Mouse (Mus musculus) layer of hippocampus, postnatal 36 days (tissue): ENCODE data around the gene Cdyl. TPM values are rescaled to one million over a fixed set of nuclear protein-coding genes. Genes with fewer than 3 reads are reported as not detected.

Source experiments
- DNase-seq, 2 experiments: peaks; one replicate each; pipeline ENCODE4 v3.0.0; 2022
- total RNA-seq, 2 experiments: library from RNA; stranded (reverse); gene quantifications; 2 replicates each; pipeline ENCODE4 v1.2.3; 2021

The Cdyl gene
- total RNA-seq, result 10 to 100 TPM; 24.6 to 27.8 TPM

DNA sequence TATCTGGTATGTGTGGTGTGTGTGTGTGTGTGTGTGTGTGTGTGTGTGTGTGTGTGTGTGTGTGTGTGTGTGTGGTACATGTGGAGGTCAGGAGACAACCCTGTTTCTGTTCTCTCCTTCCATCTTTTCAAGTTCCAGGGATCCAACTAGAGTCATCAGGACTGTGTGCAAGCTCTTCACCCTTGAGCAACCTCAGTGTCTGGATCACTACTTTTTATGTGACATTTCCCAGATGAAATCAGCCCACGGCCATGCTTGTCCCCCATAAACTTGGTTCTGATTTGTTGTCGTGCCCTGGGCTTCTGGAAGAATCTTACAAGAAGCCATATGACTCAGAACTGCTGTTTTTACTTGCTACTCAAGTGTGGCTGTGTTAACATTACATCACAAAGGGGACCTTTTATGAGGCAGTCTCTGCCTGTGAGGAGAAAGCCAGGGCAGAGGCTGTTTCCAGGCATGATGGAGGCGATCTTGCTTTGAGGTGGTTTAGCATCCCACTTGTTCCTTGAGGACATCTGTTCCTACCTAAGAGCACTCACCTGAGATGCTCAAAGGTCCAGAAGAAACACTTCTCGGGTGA is at the start of gene Cdyl:
Gene Cdyl, plus strand, starts transcription at position 428 of the 580 bp plus-strand sequence.
- DNase-seq, result no peak

DNA sequence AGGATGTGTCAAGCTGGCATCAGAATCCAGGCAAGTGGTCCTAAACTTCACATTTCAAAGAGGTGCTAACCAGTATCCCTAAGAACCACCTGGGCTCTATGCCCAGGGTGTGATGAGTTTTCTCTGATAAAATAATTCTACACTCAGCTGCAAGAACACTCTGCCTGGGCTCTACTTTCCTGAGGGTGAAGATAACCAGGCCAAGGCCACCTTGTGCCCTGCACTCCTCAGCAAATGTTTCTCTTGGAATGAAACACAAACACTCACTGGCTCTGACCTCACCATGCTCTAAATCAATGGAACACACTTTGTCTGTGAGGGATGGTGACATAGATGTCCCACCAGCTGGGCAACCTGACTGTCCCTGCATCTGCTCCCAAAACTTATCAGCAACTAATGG is 48.9 kb upstream of the Cdyl start:
- DNase-seq, result no peak

DNA sequence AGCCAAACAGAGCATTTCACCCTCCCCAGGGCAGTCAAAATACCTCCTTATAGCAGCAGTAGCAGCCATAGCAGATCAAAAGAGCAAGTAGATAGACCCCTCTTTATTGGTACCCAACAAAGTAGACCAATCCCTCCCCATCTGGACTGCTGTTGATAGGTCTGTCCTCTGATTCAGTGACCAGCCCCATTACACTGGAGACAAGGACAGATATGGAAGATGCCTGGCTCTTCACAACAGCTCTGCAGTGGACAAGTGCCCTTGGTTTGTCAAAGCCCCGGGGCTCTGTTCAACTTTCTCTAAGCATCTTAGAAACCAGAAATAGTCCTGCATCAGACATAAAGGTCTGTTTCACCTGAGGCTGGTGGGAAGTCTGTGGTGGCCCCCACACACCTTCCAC is 47.1 kb upstream of the Cdyl start:
- no peak for DNase-seq

DNA sequence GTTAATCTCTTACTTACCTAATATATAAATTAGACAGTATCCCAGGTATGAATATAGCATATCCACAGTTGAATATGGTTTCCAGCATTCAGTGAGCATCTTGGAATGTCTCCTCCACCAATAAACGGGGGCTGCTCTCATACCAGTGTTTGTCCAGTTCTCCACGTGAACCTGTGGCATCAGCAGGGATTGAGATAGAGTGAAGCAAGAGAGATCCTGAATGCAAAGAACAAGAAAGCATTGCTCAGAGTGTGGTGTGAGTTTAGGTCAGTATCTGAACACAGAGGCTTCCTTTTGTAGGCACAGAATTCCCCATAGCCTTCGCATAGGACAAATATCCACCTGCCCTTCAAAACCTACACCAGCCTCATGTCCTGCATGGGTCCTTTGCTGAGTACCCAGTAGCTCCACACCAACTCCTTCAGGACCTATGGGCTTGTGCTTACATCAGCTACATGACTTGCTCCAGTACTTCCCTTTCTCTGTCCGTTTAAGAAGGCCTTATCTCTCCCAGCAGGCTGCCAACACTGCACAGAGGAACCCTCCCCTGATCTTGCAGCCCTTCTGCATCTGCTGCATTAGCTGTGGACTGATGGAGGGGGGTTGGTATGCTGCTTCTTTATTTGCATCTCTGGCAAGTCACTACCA is 44.7 kb upstream of the Cdyl start:
- no peak for DNase-seq

DNA sequence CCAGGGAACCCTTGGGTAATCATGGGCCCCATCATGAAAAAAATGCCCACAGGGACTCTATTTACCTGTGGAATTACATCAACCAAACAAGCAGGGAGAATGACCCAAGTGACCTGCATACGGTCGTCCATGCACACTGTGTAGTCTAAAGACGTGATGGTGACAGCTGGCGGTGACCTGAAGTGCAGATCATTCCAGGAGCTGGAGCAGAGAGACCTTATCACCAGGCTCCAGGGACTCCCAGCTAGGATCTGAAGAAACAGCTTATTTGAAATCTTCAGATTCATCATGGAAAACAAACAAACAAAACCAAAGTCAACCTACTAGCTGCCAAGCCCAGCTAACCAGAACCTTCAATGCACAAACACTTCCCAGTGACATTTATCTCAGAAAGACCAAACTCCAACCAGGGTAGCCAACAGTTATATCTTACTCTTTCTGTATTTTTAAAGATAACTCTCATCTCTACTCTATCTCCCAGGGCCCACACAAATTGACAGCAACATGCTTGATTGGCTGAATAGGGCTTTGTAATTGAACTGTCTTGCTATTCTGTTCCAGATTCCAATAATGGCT is 43.0 kb upstream of the Cdyl start:
- DNase-seq, result no peak

DNA sequence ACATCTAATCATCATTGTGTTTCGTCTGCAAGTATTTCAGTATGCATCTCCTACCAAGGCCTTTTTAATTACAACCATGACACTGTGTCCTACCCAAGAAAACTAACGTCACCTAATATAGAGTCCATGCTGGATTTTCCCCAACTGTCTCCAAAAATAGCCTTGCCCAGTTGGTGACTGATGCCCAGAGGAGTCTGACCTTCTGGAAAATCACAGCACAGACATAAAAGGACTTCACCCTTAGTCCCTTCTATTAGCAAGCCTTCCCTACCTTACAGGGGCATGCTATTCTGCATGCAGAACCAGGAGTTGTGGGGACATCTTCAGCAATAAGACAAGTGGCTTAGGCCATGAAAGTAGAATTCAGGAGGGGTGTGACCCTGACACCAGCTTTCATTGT is 40.3 kb upstream of the Cdyl start:
- DNase-seq, result no peak

DNA sequence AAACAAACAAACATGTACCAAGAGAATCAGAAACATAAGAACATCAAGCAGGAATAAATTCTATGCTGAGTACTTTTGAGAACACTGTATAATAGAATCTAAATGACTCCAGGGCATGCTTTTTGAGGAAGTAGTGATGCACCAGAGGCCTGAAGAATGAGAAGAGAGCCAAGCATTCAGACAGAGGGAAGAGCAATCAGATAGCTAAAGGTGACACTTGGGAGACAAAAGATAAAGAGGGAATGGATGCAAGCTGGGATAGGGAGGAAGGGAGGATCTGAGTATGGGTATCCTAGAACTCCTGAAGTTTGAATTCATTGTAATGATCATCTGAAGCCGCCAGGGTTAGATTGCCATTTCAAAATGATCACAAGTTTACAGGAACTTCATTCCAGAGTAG is 38.9 kb upstream of the Cdyl start:
- DNase-seq, result no peak

DNA sequence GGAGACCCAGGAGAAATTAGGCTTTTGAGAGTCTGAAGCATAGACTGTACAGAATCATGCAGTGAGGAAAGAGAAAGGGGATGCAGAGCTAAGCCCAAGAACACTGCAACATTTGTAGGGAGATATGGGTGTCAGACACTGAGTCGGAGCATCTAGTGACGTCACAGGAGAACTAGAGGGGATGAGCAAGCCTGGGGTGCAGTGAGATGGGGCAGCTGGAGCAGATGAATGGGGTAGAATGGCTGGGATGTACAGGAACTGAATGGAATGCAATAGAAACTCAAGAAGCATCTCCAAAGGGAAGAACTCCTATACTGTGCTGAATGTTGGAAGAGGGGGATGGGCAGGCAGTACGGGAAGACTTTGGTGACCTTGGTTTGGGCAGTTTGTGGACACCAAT is 34.8 kb upstream of the Cdyl start:
- DNase-seq, result no peak

DNA sequence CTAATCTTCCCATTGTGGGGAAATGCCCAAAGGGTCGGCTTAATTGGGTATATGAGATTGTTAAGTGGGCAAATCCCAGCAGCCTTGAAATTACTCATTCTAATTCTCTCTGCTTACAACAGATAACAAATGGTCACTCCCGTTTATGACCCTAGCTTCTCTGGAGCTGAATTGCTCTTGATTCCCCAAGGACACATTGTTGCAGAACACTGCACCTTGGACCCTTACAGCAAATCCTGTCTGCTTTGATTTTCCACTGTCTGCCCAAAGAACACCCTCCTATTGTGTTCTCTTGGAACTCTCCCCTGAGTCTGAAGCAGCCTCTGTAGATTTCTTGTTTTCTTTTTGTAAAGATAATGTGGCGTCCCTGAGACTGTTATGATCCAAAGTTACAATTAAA is 34.1 kb upstream of the Cdyl start:
- no peak for DNase-seq

DNA sequence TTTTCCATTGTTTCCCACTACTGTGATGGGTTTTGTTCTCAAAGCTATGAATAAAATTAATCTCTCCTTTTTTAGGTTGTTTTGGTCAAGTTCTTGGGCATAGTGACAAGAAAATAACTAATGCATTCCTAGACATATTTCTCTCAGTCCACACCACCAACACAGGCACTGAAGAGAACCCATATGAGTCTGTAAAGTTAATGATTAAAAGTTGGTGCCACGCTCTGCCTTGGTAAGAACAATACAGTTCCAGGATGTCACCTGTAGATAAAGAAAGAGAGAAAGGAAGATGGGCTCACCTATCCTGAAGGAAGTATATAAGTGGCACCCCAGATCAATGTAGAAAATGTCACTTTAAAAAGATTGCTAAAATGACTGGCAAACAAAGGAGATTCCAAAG is 32.3 kb upstream of the Cdyl start:
- DNase-seq, result no peak

DNA sequence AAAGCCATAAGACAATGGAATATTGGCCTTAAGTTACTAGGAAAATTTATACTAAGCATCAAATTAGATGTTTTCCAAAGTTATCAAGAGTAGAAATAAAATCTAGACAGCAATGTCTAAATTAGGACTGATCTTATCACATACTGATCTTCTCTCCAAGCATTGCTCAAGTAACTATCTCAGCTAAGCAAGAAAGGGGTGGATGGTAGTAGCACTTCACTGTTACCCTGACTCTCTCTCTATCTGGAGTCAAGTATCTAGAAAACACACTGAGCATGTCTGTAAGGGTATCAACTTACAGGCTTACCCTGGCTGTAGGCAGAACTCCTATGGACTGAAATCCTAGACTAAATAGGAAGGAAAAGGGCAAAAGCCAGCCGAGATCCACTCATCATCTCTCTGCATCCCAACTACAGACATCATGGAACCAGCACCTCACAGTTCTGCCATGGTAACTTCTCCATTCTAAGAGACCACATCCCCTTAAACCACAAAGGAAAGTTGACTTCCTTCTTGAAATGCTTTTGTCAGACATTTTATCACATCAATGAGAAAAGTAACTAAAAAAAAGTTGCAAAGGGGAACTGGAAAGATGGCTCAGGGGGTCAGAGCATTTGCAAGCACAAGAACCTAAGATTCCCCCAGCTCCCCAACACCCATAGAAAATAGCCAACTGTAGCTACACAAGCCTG is 12.4 kb upstream of the Cdyl start:
- DNase-seq, result no peak

DNA sequence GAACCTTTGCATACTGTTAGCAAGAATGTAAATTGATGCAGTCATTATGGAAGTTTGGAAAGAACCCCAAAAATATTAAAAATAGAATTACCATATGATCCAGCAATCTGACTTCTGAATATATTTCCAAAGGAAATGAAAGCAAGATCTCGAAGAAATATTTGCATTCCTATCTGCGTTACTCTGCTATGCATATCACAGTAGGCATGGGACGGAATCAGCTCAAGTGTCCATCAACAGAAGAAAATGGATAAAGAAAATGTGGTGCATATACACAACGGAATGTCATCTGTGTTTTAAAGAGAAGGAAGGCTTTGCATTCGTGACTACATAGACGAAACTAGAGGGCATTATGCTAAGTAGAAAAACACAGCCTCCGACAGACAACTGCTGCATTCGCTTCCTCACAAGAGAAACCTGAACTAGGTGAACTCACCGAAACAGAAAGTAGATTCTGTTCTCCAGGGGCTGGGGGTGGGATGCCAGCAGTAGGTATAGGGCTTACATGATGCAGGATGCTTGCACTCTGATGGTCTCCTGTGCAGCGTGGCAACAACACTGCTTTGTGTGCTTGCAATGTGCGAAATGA is 9.3 kb upstream of the Cdyl start:
- DNase-seq, result no peak

DNA sequence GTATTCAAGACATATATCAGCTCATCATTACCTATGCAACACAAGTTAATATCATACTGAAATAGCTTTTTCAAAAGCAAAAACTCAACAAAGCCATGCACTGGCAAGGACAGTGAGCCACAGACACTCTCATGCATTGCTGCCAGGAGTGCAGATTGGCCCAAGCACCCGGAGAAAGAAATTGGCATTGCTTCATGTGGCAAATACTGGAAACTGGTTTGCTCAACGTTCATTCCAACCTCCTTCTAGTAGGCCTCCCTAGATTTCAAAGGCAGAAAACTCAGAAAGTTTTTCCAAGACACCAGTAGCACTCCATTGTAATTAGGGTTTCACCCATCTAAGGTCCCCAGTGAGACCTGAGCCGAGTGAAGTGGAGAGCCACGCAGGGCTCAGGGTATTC is 6.8 kb upstream of the Cdyl start:
- DNase-seq, result no peak

DNA sequence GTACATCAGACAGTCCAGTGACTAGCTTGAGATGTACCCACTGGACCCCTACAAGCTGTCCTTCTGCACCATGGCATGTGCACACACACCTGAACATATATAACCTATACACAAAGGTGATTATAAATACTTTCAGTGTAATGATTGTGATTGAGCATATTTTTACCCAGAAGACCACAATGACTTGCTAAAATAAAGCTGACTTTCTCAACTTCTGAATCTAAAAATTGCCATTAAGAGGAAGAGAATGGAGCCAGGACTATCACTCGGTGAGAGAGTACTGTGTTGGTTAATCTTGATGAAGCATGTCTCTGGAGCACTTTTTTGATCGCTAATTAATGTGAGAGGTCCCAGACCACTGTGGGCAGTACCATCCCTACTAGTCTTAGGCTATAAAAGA is 2.8 kb upstream of the Cdyl start:
- DNase-seq, result no peak

DNA sequence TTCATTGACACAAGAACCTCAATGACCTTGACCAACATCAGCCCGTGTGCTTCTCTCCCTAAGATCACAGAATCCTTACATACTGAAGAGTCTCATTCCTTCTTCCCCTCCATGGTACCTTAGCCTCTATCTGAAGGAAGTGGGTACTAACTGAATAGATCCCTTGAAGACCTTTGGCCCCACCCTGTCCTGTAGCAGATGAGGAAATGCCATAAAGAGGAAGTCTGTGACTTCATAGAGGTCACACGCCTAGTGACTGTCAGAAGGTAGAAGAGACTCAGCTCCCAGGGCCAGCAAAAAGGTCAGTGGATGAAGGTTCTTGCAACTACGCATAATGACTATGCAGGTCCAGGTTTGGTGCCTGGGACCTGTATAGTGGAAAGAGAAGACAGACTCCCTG is 5.8 kb downstream of the Cdyl start:
- no peak for DNase-seq

DNA sequence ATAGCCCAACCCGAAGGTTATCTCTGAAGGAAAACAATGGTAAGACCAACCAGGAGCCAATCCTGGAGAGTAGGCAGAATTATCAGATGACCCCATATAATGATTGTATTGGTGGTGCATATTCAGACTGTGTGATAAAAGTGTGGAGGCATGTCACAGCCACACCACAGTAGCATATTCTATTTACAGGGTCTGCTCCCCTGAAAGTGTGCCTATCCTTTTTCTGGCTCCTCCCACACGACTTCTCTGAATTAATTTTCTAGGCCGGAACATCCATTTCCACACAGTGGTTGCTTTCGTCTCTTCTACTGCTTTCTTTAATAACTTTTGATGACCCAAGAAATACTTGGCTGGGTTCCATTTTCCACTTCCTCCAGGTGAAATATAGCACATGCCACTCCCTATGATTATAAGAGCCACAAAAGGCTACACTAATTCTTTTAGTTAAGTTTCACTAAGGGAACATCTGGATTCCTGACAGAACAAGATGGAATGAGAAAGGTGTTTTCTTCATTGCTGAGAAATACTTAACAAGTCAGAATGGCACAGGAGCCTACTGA is 10.4 kb downstream of the Cdyl start:
- no peak for DNase-seq

DNA sequence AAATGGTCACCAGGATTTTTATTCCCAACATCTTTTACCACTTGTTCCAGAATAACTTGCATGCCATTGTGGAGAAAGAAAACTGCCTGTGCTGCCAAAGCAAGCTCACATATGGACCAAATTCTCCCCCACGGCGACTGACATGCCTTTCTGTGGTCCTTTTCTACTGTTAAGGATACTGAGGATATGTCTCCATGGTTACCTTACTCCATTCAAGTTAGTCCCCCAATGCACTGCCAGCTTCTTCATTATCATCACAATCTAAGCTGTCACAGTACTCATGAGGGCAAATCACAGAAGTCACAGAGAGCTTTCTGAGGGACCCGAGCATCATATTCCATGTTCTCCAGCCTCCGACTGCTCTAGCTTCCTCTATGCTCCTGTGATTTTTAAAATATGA is 11.2 kb downstream of the Cdyl start:
- no peak for DNase-seq

DNA sequence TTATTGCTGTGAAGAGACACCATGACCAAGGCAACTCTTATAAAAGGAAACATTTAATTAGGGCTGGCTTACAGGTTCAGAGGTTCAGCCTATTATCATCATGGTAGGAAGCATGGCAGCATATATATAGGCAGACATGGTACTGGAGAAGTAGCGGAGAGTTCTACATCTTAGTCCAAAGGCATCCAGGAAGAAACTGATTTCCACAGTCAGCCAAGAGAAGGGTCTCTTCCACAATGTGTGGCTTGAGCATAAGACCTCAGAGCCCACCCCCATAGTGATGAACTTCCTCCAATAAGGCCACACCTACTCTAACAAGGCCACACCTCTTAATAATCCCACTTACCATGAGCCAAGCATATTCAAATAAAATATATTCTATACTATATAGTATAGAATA is 17.3 kb downstream of the Cdyl start:
- DNase-seq, result no peak

DNA sequence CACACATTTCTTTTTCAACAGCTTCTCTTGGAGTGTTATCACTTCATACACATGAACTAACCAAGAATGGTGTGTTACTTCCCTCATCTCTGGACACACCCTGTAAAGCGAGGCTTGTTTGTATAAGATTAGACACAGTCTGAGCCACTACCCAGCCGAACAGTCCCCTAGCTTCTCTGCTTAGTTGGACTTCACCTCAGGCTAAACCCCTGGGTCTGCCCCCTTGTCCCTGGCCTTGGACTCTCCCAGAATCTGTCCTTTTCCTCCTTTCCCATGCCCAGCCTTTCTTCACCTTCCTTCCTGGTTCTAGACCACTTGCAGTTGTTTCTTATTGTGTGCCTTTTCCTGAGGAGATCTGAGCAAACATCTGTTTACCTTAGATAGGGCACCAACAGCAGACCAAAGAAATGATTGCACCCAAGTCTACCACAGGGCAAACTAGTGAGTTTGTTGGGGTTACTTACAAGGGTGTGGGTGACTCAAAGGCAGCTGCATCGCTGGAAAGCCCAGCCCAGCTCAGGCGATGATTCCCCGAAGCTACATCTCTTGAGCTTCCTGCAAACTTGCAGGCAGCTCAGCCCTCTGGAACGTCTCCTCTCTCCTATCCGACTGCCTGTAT is 17.9 kb downstream of the Cdyl start:
- DNase-seq, result no peak

DNA sequence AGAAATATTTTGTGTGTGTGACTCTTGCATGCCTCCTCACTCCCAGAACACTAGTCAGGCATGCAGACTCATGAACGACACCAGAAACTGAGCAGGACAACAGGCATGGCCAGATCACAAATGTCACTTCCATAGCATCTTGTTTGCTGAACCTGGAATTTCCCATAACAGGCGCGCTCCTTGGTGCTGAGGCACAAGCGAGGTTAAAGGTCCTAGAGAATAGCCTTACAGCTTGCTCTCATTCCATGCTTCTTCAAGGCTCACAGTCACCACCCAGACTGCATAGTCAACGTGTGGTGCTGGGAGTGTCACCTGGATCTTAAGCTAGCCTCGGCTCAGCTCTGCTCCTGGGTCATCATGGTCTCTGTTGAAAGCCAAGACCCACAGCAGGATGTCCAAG is 19.1 kb downstream of the Cdyl start:
- DNase-seq, result no peak

DNA sequence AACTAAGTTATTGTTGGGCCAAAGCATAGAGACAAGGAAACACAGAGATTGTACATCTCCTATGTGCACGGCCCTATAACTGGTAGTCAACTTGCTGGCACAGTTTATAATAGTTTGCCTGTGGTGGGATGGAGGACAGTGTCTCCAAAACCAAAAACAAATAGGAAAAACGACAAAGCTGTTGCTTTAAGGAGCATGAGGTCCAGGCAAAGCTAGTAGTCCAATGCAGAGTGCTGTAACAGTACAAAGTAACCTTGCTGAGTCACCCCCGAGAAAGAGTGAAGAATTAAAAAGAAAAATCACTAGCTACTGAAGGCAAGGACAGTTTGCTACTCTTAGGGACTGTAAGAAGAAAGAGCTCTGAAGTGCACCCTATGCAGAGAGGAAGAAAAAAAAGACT is 21.7 kb downstream of the Cdyl start:
- DNase-seq, result no peak

DNA sequence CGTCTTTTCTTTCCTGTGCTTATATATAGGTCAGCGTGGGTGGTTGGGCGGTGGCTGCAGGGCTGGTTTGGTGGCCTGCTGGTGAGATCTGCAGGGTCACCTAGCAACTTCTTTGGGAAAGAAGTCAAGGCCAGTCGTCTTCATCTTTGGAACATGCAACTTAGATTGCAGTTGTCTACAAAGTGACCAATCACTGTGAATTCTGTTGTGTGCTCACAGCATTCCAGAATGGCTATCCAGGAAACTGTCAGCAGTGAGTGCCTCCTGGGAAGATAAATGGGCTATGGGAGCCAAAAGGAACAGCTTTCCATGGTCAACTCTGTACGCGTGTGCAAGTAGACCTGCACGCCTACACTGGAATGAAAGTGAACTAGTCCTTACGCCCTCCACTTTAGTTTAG is 26.6 kb downstream of the Cdyl start:
- no peak for DNase-seq

DNA sequence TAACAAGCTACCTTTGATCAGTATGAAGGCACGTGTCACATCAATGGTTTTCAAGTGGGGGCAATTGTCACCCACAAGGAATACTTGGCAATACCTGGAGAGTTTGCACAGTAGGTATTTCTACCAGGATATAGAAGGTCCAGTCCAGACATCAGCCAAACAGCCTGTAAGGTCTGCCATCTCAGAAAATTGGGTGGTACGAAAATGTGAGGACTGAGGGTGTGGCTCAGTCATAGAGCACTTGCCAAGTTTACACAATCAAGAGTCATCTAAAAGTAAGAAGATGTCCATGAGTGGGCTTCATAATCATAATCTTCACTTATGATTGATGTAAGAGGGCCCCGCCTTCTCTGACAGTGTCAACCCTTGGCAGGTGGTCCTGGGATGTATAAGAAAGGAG is 29.9 kb downstream of the Cdyl start:
- no peak for DNase-seq
